Mouse (Mus musculus): Measurements from ENCODE around the gene St3gal4.

The St3gal4 gene

GRCm38 (mm10) chr9:35105884-35106880 lies 12.9 kb downstream of the St3gal4 start:
- peak; percentile 94 for DNase-seq

GRCm38 (mm10) chr9:35105438-35105837 lies 13.6 kb downstream of the St3gal4 start:
- DNase-seq, result no peak

- DNase-seq, result peak; percentile 92
Observed at GRCm38 (mm10) chr9:35104711-35105110, 14.4 kb downstream of the St3gal4 start.

- peak; percentile 90 for DNase-seq
Observed at GRCm38 (mm10) chr9:35098762-35099161, 20.3 kb downstream of the St3gal4 start.

- DNase-seq, result peak; percentile 78
Observed at GRCm38 (mm10) chr9:35097901-35098300, 21.2 kb downstream of the St3gal4 start.

- peak; percentile 65 for DNase-seq
Observed at GRCm38 (mm10) chr9:35095726-35096125, 23.3 kb downstream of the St3gal4 start.

GRCm38 (mm10) chr9:35093350-35093749 lies 25.7 kb downstream of the St3gal4 start:
- DNase-seq, result no peak

- DNase-seq, result no peak
Observed at GRCm38 (mm10) chr9:35092904-35093303, 26.2 kb downstream of the St3gal4 start.

GRCm38 (mm10) chr9:35061446-35061845 lies 57.6 kb downstream of the St3gal4 start:
- DNase-seq, result peak; percentile 90

- peak; percentile 87 for DNase-seq
Observed at GRCm38 (mm10) chr9:35059881-35060280, 59.2 kb downstream of the St3gal4 start.

GRCm38 (mm10) chr9:35058596-35059354 lies 60.3 kb downstream of the St3gal4 start:
- DNase-seq, result peak; percentile 92

GRCm38 (mm10) chr9:35058186-35058585 lies 60.9 kb downstream of the St3gal4 start:
- no peak for DNase-seq

- DNase-seq, result peak; percentile 57
Observed at GRCm38 (mm10) chr9:35057631-35058030, 61.4 kb downstream of the St3gal4 start.

GRCm38 (mm10) chr9:35056611-35057010 lies 62.5 kb downstream of the St3gal4 start:
- DNase-seq, result peak; percentile 75

GRCm38 (mm10) chr9:35055528-35056330 lies 63.3 kb downstream of the St3gal4 start:
- peak; percentile 93 for DNase-seq

GRCm38 (mm10) chr9:35053669-35054068 lies 65.4 kb downstream of the St3gal4 start:
- DNase-seq, result no peak

- peak; percentile 89 for DNase-seq
Observed at GRCm38 (mm10) chr9:35053081-35053480, 66.0 kb downstream of the St3gal4 start.

- DNase-seq, result peak; percentile 87
Observed at GRCm38 (mm10) chr9:35052671-35053070, 66.4 kb downstream of the St3gal4 start.

GRCm38 (mm10) chr9:35051666-35052065 lies 67.4 kb downstream of the St3gal4 start:
- DNase-seq, result peak; percentile 95

GRCm38 (mm10) chr9:35050701-35051454 lies 68.2 kb downstream of the St3gal4 start:
- peak; percentile 77 for DNase-seq

GRCm38 (mm10) chr9:35049891-35050527 lies 69.1 kb downstream of the St3gal4 start:
- DNase-seq, result peak; percentile 91

All from heart, adult 11 months (tissue).